Mouse (Mus musculus): ENCODE results near the gene Odf2.

GRCm38 (mm10) chr2:29858748-29859473 lies 30.1 kb upstream of the Odf2 start:
- TF ChIP-seq EP300 (IDR thresholded peaks at IDR 0.05; ENCODE audit: low read length) (no peak), E2F4 (IDR thresholded peaks at IDR 0.05; ENCODE audit: insufficient replicate concordance, low read depth, low read length) (no peak), JUND (conservative IDR thresholded peaks at IDR 0.05; ENCODE audit: low read depth, low read length) (no peak), POLR2A (IDR thresholded peaks at IDR 0.05; ENCODE audit: low read depth, low read length) (no peak), ZNF384 (IDR thresholded peaks at IDR 0.05; ENCODE audit: low read depth, low read length) (no peak), GABPA (IDR thresholded peaks at IDR 0.05; ENCODE audit: insufficient replicate concordance, low read depth, low read length) (no peak)

Data from CH12.LX (cell line).